Mouse (Mus musculus) embryonic fibroblast, embryonic 13.5 days (primary cell): ENCODE data around the gene Lcmt1.

Source experiments
- CTCF ChIP-seq: IDR thresholded peaks from 2 replicates; pipeline ENCODE4 v1.5.1; 2011; ENCODE audit warnings: mild to moderate bottlenecking, control low read depth, low read length, moderate library complexity, borderline replicate concordance; ENCODE audit not compliant: insufficient read depth
- POLR2A ChIP-seq: IDR thresholded peaks from 2 replicates; pipeline ENCODE4 v1.6.1; 2011; ENCODE audit warnings: low read depth, mild to moderate bottlenecking, control low read depth, low read length, moderate library complexity

GRCm38 (mm10) chr7:123349813-123350212 lies 19.8 kb upstream of the Lcmt1 start:
- no peak for TF ChIP-seq POLR2A
- no peak for TF ChIP-seq CTCF
